Mouse (Mus musculus) E14TG2a.4 (cell line): ENCODE results near the gene Pdlim5.

Experiments used
- CTCF ChIP-seq: conservative IDR thresholded peaks from 2 replicates; pipeline ENCODE4 v1.5.1; 2014; ENCODE audit warnings: low read length
- NANOG ChIP-seq: IDR thresholded peaks from 2 replicates; pipeline ENCODE4 v1.6.1; 2014; ENCODE audit warnings: borderline replicate concordance, low read length, mixed read lengths

DNA sequence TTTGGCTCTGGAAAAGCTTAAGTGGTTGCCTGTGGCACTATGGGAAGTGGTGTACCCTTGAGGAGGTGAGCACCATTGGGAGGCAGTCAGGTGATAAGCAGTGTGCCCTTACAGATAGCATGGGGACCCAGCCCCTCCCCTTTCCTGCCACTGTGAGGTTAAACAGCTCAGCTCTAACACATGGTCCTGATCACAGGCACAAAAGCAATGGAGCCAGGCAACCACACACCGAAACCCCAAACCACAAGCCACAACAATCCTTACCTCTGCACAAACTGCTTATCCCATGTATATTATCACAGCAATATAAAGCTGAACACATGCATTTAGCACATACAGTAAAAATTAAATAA is 114.4 kb downstream of the Pdlim5 start:
- TF ChIP-seq CTCF (no peak), NANOG (no peak)
